Mouse (Mus musculus) hindbrain, postnatal 0 days (tissue): ENCODE measurements at regions not wholly inside any gene's neighbourhood (a gene's known extent, or its start where the extent isn't known, plus 50 kb on each side); places are given as distances from the start of the nearest gene placed in this dataset.

Experiments
- ATAC-seq: fragments of 200-750 bp; cut with Nextera tagmentation; 2 replicates; pipeline ENCODE4 v1.8.0; 2017; ENCODE audit warnings: mild to moderate bottlenecking, moderate TSS enrichment, moderate library complexity
- DNase-seq: peaks from one replicate; pipeline ENCODE4 v3.0.0-alpha.2; 2015; ENCODE audit warnings: low spot score
- H3K27ac ChIP-seq: fragments of 300-500 bp; sonication (generic); 2 replicates; pipeline ENCODE4 v1.5.1; 2014; ENCODE audit warnings: mild to moderate bottlenecking
- H3K27me3 ChIP-seq: fragments of 300-500 bp; sonication (generic); 2 replicates; pipeline ENCODE4 v1.6.1; 2014; ENCODE audit warnings: low read length, mixed read lengths; ENCODE audit not compliant: insufficient read depth
- H3K36me3 ChIP-seq: fragments of 300-500 bp; sonication (generic); 2 replicates; pipeline ENCODE4 v1.6.1; 2014; ENCODE audit warnings: low read length, mixed read lengths; ENCODE audit not compliant: insufficient read depth
- H3K4me1 ChIP-seq: fragments of 300-500 bp; sonication (generic); 2 replicates; pipeline ENCODE4 v1.6.1; 2014; ENCODE audit warnings: antibody characterized with exemption, low read length, mixed read lengths; ENCODE audit not compliant: insufficient read depth
- H3K4me2 ChIP-seq: fragments of 300-500 bp; sonication (generic); 2 replicates; pipeline ENCODE4 v1.6.1; 2014; ENCODE audit warnings: low read depth, mild to moderate bottlenecking, low read length, moderate library complexity, mixed read lengths
- H3K4me3 ChIP-seq: fragments of 300-500 bp; sonication (generic); 2 replicates; pipeline ENCODE4 v1.5.1; 2014; ENCODE audit warnings: low read length
- H3K9ac ChIP-seq: fragments of 300-500 bp; sonication (generic); replicated peaks from 2 replicates; pipeline ENCODE4 v1.6.1; 2014; ENCODE audit warnings: mild to moderate bottlenecking, low read length, moderate library complexity, mixed read lengths
- H3K9me3 ChIP-seq: fragments of 300-500 bp; sonication (generic); 2 replicates; pipeline ENCODE4 v1.6.1; 2016; ENCODE audit warnings: low read length, mixed read lengths
- CTCF ChIP-seq: IDR thresholded peaks from 2 replicates; pipeline ENCODE4 v1.5.1; 2016; ENCODE audit warnings: antibody characterized with exemption, control low read depth, low read depth
- WGBS: fragments of 180-500 bp; shearing (Covaris S2); extraction: QIAGEN DNeasy Blood & Tissue Kit; methylation state at CpG from one replicate; pipeline ENCODE4 v1.1.7; 2014; 5-methylcytosine and 5-hydroxymethylcytosine counted together

DNA sequence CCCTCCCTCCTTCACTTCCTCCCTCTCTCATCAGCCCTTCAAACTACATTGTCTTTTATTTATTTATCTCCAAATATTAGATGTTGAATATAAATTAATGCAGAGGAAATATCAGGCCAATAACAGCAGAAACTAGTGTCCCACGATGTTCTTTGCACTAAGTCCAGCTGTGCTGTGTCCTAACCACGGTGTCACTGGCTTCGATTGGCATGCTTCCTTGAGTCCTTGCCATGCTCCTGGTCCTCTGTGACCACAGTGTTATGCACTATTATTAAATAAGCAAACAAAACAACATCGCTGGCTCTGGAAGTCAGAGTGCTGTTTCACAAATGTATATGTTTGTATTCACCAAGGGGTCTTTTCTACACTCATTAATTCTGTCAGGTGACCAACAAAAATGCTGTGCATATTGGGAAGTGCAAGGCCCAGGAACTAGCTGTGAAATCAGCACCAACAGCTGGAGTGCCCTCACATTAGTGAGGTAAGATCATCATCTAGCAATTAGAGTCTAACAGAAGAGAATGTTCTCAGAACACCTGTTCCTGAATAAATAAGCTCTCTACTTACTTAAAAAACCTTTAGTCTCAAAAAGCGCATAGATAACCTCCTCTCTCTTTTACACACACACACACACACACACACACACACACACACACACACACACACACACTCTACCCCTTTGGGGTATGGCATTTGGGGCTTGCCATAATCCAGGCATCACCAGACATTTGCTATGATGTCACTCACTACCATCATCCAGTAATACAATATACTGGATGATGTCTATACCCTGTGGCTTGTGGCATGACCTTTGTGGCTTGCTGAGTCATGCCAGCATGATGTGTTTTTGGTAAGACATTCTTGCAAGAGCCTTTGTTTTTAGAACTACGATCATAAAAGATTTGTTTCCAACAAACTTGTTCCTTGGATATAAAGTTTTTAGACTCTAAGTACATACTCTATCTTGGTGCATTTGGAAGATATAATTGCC lies 81.9 kb upstream of the Rgs2 start:
- Histone ChIP-seq H3K4me2 (no peak overlapping the region), H3K4me1 (no peaks in the 10 kb centered on the region), H3K27me3 (no peaks in the 10 kb centered on the region), H3K9ac (no peak overlapping the region), H3K27ac (no peak overlapping the region), H3K36me3 (no peaks in the 10 kb centered on the region), H3K4me3 (no peak overlapping the region), H3K9me3 (no peaks in the 10 kb centered on the region)
- 82% methylated on average over 6 of the region's 6 CpGs for WGBS
- DNase-seq = no peak
- ATAC-seq = no peak
- TF ChIP-seq CTCF = no peak

DNA sequence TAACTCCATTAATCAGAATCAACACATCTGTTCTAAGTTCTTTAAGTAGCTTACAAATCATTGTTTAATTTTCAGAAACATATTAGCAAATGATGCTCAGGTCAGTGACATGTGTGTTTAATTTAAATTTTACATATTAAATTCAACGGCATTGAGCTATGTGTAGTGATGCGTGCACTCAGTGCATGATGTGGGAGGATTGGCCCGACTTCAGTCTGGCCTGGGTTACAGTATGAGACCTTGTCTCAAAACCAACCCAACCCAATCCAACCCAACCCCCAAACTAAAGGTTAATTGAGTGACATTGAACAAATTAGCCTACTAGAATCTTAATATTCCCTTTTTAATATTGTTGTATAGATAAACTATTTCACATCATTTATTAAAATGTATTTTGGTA lies 75.0 kb upstream of the Rgs2 start:
- DNase-seq (no peak), ATAC-seq (no peak)
- Histone ChIP-seq H3K36me3 (no peaks in the 10 kb centered on the region), H3K4me2 (no peak overlapping the region), H3K27me3 (no peaks in the 10 kb centered on the region), H3K9ac (no peak overlapping the region), H3K4me3 (no peak overlapping the region), H3K4me1 (no peaks in the 10 kb centered on the region), H3K27ac (no peak overlapping the region), H3K9me3 (no peaks in the 10 kb centered on the region)
- WGBS = 84% methylated on average over 3 of the region's 3 CpGs
- TF ChIP-seq CTCF = no peak

DNA sequence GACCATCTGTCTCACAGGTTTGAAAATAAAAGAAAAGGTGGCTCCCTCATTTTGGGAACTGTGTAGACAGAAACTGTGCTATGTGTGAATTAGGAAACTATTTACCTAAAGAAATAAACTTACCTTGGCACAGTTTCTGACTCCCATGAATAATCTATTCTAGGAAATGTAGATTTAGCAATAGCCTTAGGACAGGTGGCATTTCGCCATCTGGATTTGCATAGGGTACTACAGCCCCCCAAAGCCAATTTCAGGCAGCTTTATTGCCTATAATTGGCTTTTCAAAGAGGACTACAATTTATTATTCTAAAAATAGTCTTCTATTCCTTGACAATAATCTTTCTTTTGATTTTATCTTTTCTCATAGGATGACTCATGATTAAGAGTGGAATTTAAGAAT lies 74.5 kb upstream of the Rgs2 start:
- no peaks in the 10 kb centered on the region for H3K36me3 ChIP-seq
- H3K4me2 ChIP-seq = no peak overlapping the region
- H3K27ac ChIP-seq = no peak overlapping the region
- ATAC-seq (no peak), DNase-seq (no peak)
- H3K27me3 ChIP-seq = no peaks in the 10 kb centered on the region
- no peak for TF ChIP-seq CTCF
- H3K4me3 ChIP-seq = no peak overlapping the region
- 66% methylated on average over 1 of the region's 1 CpGs for WGBS
- no peaks in the 10 kb centered on the region for H3K4me1 ChIP-seq
- H3K9ac ChIP-seq = no peak overlapping the region
- H3K9me3 ChIP-seq = no peaks in the 10 kb centered on the region

DNA sequence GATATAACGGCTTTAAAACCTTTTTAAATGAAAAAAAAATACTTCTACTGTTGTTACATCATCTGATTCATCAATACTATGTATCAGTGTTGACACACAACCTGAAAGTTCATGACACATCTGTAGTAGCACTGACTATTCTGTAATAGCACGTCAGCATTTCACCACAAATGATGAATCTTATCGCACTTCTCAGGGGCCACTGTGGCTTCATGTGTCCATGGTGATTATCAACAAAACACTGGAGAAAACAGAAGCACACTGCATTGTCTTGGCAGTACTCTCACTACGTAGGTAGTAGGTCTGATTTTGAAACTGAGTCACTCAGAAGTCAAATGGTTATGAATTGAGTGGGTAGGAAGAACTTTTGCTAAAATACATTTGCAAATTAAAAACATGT lies 72.0 kb upstream of the Rgs2 start:
- no peaks in the 10 kb centered on the region for H3K27me3 ChIP-seq
- no peak overlapping the region for H3K4me3 ChIP-seq
- no peak overlapping the region for H3K9ac ChIP-seq
- H3K9me3 ChIP-seq = no peaks in the 10 kb centered on the region
- no peak overlapping the region for H3K4me2 ChIP-seq
- no peak overlapping the region for H3K27ac ChIP-seq
- 86% methylated on average over 4 of the region's 4 CpGs for WGBS
- no peak for TF ChIP-seq CTCF
- DNase-seq = no peak
- H3K4me1 ChIP-seq = no peaks in the 10 kb centered on the region
- H3K36me3 ChIP-seq = no peaks in the 10 kb centered on the region
- no peak for ATAC-seq

DNA sequence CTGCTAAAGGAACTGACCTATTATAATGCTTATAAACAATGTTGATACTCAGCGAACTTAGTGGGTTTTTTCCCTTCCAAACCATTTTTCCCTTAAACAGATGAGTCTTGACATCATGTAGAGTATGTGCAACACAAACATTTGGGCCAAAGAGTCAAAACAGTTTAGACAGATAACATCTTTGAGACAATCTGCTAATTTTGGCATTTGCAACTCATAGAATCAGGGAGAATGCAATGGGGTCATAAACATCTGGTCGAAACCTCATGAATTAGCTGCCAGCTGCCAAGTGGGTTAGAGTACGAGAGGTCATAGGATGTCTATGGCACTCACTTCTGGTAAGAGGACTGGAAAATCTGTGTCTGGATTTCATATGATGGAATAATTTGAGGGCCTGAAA lies 57.3 kb upstream of the Rgs2 start:
- WGBS = 90% methylated on average over 3 of the region's 3 CpGs
- no peak overlapping the region for H3K27ac ChIP-seq
- H3K36me3 ChIP-seq = no peaks in the 10 kb centered on the region
- H3K9ac ChIP-seq = no peak overlapping the region
- H3K4me1 ChIP-seq = no peaks in the 10 kb centered on the region
- no peaks in the 10 kb centered on the region for H3K9me3 ChIP-seq
- DNase-seq (no peak), ATAC-seq (no peak)
- no peak overlapping the region for H3K4me3 ChIP-seq
- no peak overlapping the region for H3K4me2 ChIP-seq
- TF ChIP-seq CTCF = no peak
- H3K27me3 ChIP-seq = no peaks in the 10 kb centered on the region

DNA sequence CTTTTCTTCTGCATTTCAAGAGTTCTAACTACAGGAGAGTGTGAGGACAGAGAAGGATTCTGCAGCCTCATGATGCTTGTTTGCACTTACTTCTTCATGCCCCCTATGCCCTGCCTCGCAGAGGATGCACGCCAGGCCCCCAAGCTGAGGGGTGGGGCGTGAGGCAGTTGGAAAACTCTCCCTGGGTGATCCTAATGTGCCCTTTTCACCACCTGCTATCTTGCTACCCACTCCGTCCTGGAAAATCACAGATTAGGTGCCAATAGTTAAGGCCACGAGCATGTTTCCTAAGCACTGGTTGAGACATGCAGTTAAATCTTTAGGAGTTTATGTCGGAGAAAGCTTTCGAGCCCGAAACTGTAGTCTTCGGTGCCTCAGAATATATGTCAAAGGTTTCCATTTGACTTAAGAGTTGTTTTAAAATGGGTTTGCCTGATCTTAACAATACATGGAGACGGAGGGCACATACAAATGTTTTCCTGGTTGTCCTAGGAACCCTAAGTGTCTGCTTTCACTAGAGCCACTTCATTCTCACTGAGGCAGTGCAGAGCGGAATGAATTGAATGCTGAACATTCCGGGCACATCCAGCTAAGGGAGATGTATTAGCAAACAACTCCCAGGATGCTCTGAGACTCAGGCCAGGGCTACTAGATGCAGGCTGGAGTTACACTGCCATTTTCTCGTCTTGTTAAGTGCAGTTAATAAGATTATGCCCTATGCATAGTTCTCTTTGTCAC lies 51.7 kb upstream of the Rgs2 start:
- Histone ChIP-seq H3K36me3 (no peaks in the 10 kb centered on the region), H3K4me2 (no peak overlapping the region), H3K4me1 (no peaks in the 10 kb centered on the region), H3K27me3 (no peaks in the 10 kb centered on the region), H3K27ac (no peak overlapping the region), H3K9ac (no peak overlapping the region), H3K9me3 (no peaks in the 10 kb centered on the region), H3K4me3 (no peak overlapping the region)
- ATAC-seq (0 out of 2 replicates have a peak, but pooled peaks have one; percentile 47), DNase-seq (peak; percentile 12)
- WGBS = 74% methylated on average over 13 of the region's 13 CpGs
- TF ChIP-seq CTCF = no peak
